Mouse (Mus musculus) stomach, postnatal 0 days (tissue): ENCODE data around the gene E130308A19Rik. TPM values are rescaled to one million over a fixed set of nuclear protein-coding genes. Genes with fewer than 3 reads are reported as not detected.

Experiments used
- ATAC-seq: fragments of 200-750 bp; cut with Nextera tagmentation; 2 replicates; pipeline ENCODE4 v1.8.0; 2017; ENCODE audit not compliant: low FRiP score, low TSS enrichment
- DNase-seq: peaks from one replicate; pipeline ENCODE4 v3.0.0-alpha.2; 2016; ENCODE audit warnings: low spot score
- H3K27ac ChIP-seq: fragments of 300-500 bp; sonication (generic); replicated peaks from 2 replicates; pipeline ENCODE4 v1.5.1; 2014; ENCODE audit warnings: mild to moderate bottlenecking, control low read depth
- H3K27me3 ChIP-seq: fragments of 300-500 bp; sonication (generic); 2 replicates; pipeline ENCODE4 v1.6.1; 2014; ENCODE audit warnings: low read length; ENCODE audit not compliant: control insufficient read depth, insufficient read depth
- H3K36me3 ChIP-seq: fragments of 300-500 bp; sonication (generic); 2 replicates; pipeline ENCODE4 v1.6.1; 2014; ENCODE audit warnings: low read length, mixed read lengths; ENCODE audit not compliant: control insufficient read depth, insufficient read depth
- H3K4me1 ChIP-seq: fragments of 300-500 bp; sonication (generic); replicated peaks from 2 replicates; pipeline ENCODE4 v1.6.1; 2014; ENCODE audit warnings: antibody characterized with exemption; ENCODE audit not compliant: control insufficient read depth, insufficient read depth
- H3K4me2 ChIP-seq: fragments of 300-500 bp; sonication (generic); replicated peaks from 2 replicates; pipeline ENCODE4 v1.6.1; 2014; ENCODE audit warnings: low read depth, mild to moderate bottlenecking, control low read depth, moderate library complexity
- H3K4me3 ChIP-seq: fragments of 300-500 bp; sonication (generic); 2 replicates; pipeline ENCODE4 v1.5.1; 2014; ENCODE audit warnings: low read depth, low read length, control low read depth
- H3K9ac ChIP-seq: fragments of 300-500 bp; sonication (generic); 2 replicates; pipeline ENCODE4 v1.6.1; 2014; ENCODE audit warnings: mild to moderate bottlenecking, low read length, control low read depth, mixed read lengths
- H3K9me3 ChIP-seq: fragments of 300-500 bp; sonication (generic); 2 replicates; pipeline ENCODE4 v1.6.1; 2016; ENCODE audit warnings: low read length; ENCODE audit not compliant: control insufficient read depth
- CTCF ChIP-seq: IDR thresholded peaks from 2 replicates; pipeline ENCODE4 v1.5.1; 2016; ENCODE audit warnings: antibody characterized with exemption, low read depth, mild to moderate bottlenecking, moderate library complexity
- EP300 ChIP-seq: optimal IDR thresholded peaks from 2 replicates; pipeline ENCODE3; 2016; ENCODE audit warnings: antibody characterized with exemption
- WGBS: fragments of 180-500 bp; shearing (Covaris S2); extraction: QIAGEN DNeasy Blood & Tissue Kit; methylation state at CpG from one replicate; pipeline ENCODE4 v1.1.7; 2014; 5-methylcytosine and 5-hydroxymethylcytosine counted together
- polyA plus RNA-seq: library from polyadenylated mRNA; unstranded; fragments of >200 nt; fragmentation: Nextera tagmentation; extraction: Ambion mirVana; gene quantifications from 2 replicates; pipeline ENCODE4 v1.2.1, GENCODE M21; 2015

Gene E130308A19Rik
- polyA plus RNA-seq, 1 experiment from 2014 or later, result 8.3 TPM

GRCm38 (mm10) chr4:59765385-59766005 lies 139.5 kb downstream of the E130308A19Rik start:
- Histone ChIP-seq H3K4me1 (no peaks in the 10 kb centered on the region), H3K27ac (0 out of 2 replicates have a peak overlapping the region, but pooled peaks have one; percentile 18), H3K4me3 (no peak overlapping the region), H3K27me3 (no peaks in the 10 kb centered on the region), H3K4me2 (0 out of 2 replicates have a peak overlapping the region, but pooled peaks have one; percentile 17), H3K9ac (no peak overlapping the region), H3K36me3 (no peaks in the 10 kb centered on the region), H3K9me3 (no peaks in the 10 kb centered on the region)
- DNase-seq, result no peak
- no peak for TF ChIP-seq EP300
- no peak for TF ChIP-seq CTCF
- WGBS, result 28% methylated on average over 7 of the region's 7 CpGs
- no peak for ATAC-seq

- TF ChIP-seq CTCF, result no peak
- no peak for TF ChIP-seq EP300
- ATAC-seq (no peak), DNase-seq (no peak)
- H3K27ac ChIP-seq, result no peak overlapping the region
- no peak overlapping the region for H3K4me3 ChIP-seq
- H3K9me3 ChIP-seq, result no peaks in the 10 kb centered on the region
- H3K4me1 ChIP-seq, result no peaks in the 10 kb centered on the region
- H3K27me3 ChIP-seq, result no peaks in the 10 kb centered on the region
- H3K36me3 ChIP-seq, result peaks cover 2% of the 10 kb centered on the region; the same call in 1 of the 2 replicates
- H3K9ac ChIP-seq, result no peak overlapping the region
- no peak overlapping the region for H3K4me2 ChIP-seq
- WGBS, result 57% methylated on average over 2 of the region's 2 CpGs
Observed at GRCm38 (mm10) chr4:59767717-59768116, 141.7 kb downstream of the E130308A19Rik start.

GRCm38 (mm10) chr4:59772171-59772879 lies 146.3 kb downstream of the E130308A19Rik start:
- Histone ChIP-seq H3K9me3 (no peaks in the 10 kb centered on the region), H3K36me3 (peaks cover 2% of the 10 kb centered on the region), H3K27ac (no peak overlapping the region), H3K27me3 (no peaks in the 10 kb centered on the region), H3K4me1 (no peaks in the 10 kb centered on the region), H3K4me3 (no peak overlapping the region), H3K4me2 (no peak overlapping the region), H3K9ac (no peak overlapping the region)
- ATAC-seq (no peak), DNase-seq (no peak)
- 62% methylated on average over 17 of the region's 17 CpGs for WGBS
- TF ChIP-seq EP300 (no peak), CTCF (no peak)

GRCm38 (mm10) chr4:59777828-59778227 lies 151.8 kb downstream of the E130308A19Rik start:
- Histone ChIP-seq H3K4me3 (no peak overlapping the region), H3K4me1 (peaks cover 2% of the 10 kb centered on the region; the same call in 1 of the 2 replicates), H3K36me3 (no peaks in the 10 kb centered on the region; the same call in 1 of the 2 replicates), H3K27me3 (no peaks in the 10 kb centered on the region), H3K4me2 (no peak overlapping the region), H3K9ac (no peak overlapping the region), H3K9me3 (no peaks in the 10 kb centered on the region), H3K27ac (no peak overlapping the region)
- 77% methylated on average over 3 of the region's 3 CpGs for WGBS
- DNase-seq (no peak), ATAC-seq (no peak)
- no peak for TF ChIP-seq CTCF
- no peak for TF ChIP-seq EP300

- H3K4me3 ChIP-seq, result no peak overlapping the region
- no peaks in the 10 kb centered on the region for H3K36me3 ChIP-seq
- no peak overlapping the region for H3K4me2 ChIP-seq
- DNase-seq (no peak), ATAC-seq (no peak)
- H3K9ac ChIP-seq, result no peak overlapping the region
- H3K4me1 ChIP-seq, result peaks cover 3% of the 10 kb centered on the region; the same call in 1 of the 2 replicates
- WGBS, result 7% methylated on average over 1 of the region's 1 CpGs
- TF ChIP-seq CTCF (peak; percentile 76), EP300 (no peak)
- H3K27me3 ChIP-seq, result no peaks in the 10 kb centered on the region
- H3K9me3 ChIP-seq, result no peaks in the 10 kb centered on the region
- no peak overlapping the region for H3K27ac ChIP-seq
Observed at GRCm38 (mm10) chr4:59780568-59780967, 154.6 kb downstream of the E130308A19Rik start.
